Mouse (Mus musculus) spleen, adult 2 months (tissue): ENCODE results near the gene Crp. TPM values are rescaled to one million over a fixed set of nuclear protein-coding genes. Genes with fewer than 3 reads are reported as not detected.
A peak's percentile ranks its signal among the peaks of the same experiment; 100 is the strongest.

Experiments
- DNase-seq, 2 experiments: peaks; one replicate each; pipeline versions ENCODE4 v3.0.0 to v3.0.0-alpha.2; 2012 to 2021; ENCODE audit warnings: low spot score in 2 of 2, low read depth in 1 of 2
- H3K27ac ChIP-seq: fragments of 200-500 bp; 2 replicates; pipeline ENCODE4 v1.5.1; 2012; ENCODE audit warnings: low read length, inconsistent platforms; ENCODE audit not compliant: insufficient read depth
- H3K27me3 ChIP-seq: fragments of 200-500 bp; 2 replicates; pipeline ENCODE4 v1.6.1; 2012; ENCODE audit warnings: mild to moderate bottlenecking, moderate library complexity, low read length, inconsistent platforms; ENCODE audit not compliant: control insufficient read depth, insufficient read depth
- H3K36me3 ChIP-seq: fragments of 200-500 bp; 2 replicates; pipeline ENCODE4 v1.6.1; 2012; ENCODE audit warnings: mild to moderate bottlenecking, low read length, inconsistent platforms; ENCODE audit not compliant: control insufficient read depth, insufficient read depth
- H3K4me1 ChIP-seq: fragments of 200-500 bp; 2 replicates; pipeline ENCODE4 v1.6.1; 2011; ENCODE audit warnings: inconsistent platforms; ENCODE audit not compliant: control insufficient read depth, insufficient read depth, insufficient read length
- H3K4me3 ChIP-seq: fragments of 200-500 bp; 2 replicates; pipeline ENCODE4 v1.5.1; 2011; ENCODE audit warnings: mild to moderate bottlenecking, inconsistent platforms; ENCODE audit not compliant: insufficient read depth, insufficient read length; ENCODE audit errors: extremely low read depth
- CTCF ChIP-seq: fragments of 200-500 bp; IDR thresholded peaks from 2 replicates; pipeline ENCODE4 v1.5.1; 2011; ENCODE audit warnings: mild to moderate bottlenecking, inconsistent platforms; ENCODE audit not compliant: insufficient read depth, insufficient read length, insufficient replicate concordance; ENCODE audit errors: extremely low read depth
- POLR2A ChIP-seq: fragments of 200-500 bp; IDR thresholded peaks from 2 replicates; pipeline ENCODE4 v1.6.1; 2011; ENCODE audit warnings: low read depth, low read length, inconsistent platforms
- WGBS: fragments of 180-500 bp; shearing (Covaris S2); methylation state at CpG from one replicate; pipeline ENCODE4 v1.1.7; 2018; 5-methylcytosine and 5-hydroxymethylcytosine counted together
- polyA plus RNA-seq: library from polyadenylated mRNA; depleted of rRNA; stranded (reverse); fragments of >200 nt; gene quantifications from 2 replicates; pipeline ENCODE4 v1.2.3, GENCODE M21; 2012; rRNA removed

Crp gene
- 0.07 TPM in 1 of 2 replicates, not detected in the other for polyA plus RNA-seq

DNA sequence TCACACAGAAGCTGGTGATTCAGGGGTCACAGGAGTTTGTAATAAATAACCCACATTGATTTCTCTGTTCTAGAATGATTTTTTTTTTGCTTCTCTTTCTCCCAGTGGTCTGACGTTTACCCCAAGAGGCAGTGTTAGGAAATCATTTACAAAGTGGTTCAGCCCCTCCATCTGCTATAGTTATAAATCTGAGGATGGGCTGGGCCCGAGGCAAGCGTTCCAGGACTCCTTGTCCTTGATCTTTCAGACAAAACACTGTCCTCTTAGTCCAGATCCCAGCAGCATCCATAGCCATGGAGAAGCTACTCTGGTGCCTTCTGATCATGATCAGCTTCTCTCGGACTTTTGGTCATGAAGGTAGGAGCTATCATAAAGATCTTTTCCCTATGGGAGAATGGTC lies at the start of gene Crp:
Crp (plus strand) TSS at position 212 of the 400 bp plus-strand sequence.
- TF ChIP-seq CTCF (no peak), POLR2A (no peak)
- H3K27me3 ChIP-seq, result no peaks in the 10 kb centered on the region
- H3K27ac ChIP-seq, result no peak within 1 kb of the TSS
- WGBS, result 80% methylated on average over 4 of the region's 4 CpGs
- H3K4me3 ChIP-seq, result no peak within 1 kb of the TSS
- no peaks in the 10 kb centered on the region for H3K4me1 ChIP-seq
- H3K36me3 ChIP-seq, result no peaks in the 10 kb centered on the region
- DNase-seq, result no peak

DNA sequence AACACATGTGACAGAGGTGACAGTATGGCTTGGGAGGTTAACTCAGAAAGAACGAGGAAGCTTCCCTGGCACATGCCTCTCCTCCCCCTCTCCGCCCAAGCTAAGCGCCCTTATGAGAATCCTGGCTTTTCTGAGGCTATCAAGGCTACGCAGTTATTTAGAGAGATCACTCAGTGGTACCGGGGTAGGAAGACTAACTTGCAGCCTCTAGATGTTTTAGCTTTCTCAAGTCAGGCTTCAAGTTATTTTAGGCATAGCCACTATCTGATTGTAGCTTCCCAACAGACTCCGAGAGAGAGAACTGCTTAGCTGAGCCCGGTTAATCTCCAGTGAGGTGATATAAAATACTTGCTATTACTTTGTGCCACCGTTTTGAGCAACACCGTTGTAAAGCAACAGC lies 48.5 kb upstream of the Crp start:
- 80% methylated on average over 9 of the region's 9 CpGs for WGBS

DNA sequence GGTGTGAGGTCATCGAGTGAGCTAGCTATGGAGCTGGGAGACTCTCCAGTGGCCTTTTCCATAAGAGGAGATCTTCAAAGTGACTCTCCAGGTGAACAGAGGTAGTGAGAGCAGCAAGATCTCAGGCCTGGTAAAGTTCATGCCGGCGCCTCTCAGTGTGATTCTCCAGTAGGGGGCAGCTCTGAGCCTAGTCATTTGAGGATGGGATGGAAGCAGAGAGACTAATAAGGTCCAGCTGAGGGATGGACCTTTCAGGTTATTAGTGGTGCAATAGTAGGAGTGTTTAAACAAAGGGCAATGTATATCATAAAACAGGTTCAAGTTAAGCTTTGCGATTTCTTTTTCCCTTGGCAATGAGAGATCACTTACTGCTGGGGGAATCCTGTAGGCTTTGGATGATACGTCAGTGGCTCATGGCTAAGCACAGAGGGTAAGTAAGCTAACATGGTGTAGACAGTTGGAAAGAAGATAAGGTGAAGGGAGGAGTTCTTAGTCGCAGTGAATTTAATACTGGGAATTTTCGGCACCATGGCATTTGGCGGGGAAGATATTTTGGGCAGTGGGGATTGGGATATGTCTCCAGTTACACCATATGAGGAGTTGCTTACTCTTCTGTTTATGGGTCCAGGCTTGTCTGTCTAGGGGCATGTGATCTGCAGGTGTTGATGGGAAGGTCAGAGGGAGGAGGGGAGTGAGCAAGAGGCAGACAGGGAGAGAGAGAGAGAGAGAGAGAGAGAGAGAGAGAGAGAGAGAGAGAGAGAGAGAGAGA lies 47.2 kb upstream of the Crp start:
- H3K27ac ChIP-seq, result no peak overlapping the region
- no peaks in the 10 kb centered on the region for H3K4me1 ChIP-seq
- no peaks in the 10 kb centered on the region for H3K27me3 ChIP-seq
- H3K4me3 ChIP-seq, result no peak overlapping the region
- no peaks in the 10 kb centered on the region for H3K36me3 ChIP-seq
- WGBS, result 71% methylated on average over 8 of the region's 8 CpGs
- DNase-seq, result peak in 1 of 2 experiments; percentile 16
- TF ChIP-seq POLR2A (no peak), CTCF (peak; percentile 6; the same call in 1 of the 2 replicates)

More for the DNA sequence above, 48.5 kb upstream of the Crp start:
- no peak for DNase-seq
- H3K36me3 ChIP-seq, result no peaks in the 10 kb centered on the region
- H3K4me1 ChIP-seq, result no peaks in the 10 kb centered on the region
- H3K4me3 ChIP-seq, result no peak overlapping the region
- no peak overlapping the region for H3K27ac ChIP-seq
- no peaks in the 10 kb centered on the region for H3K27me3 ChIP-seq
- no peak for TF ChIP-seq POLR2A
- no peak for TF ChIP-seq CTCF

DNA sequence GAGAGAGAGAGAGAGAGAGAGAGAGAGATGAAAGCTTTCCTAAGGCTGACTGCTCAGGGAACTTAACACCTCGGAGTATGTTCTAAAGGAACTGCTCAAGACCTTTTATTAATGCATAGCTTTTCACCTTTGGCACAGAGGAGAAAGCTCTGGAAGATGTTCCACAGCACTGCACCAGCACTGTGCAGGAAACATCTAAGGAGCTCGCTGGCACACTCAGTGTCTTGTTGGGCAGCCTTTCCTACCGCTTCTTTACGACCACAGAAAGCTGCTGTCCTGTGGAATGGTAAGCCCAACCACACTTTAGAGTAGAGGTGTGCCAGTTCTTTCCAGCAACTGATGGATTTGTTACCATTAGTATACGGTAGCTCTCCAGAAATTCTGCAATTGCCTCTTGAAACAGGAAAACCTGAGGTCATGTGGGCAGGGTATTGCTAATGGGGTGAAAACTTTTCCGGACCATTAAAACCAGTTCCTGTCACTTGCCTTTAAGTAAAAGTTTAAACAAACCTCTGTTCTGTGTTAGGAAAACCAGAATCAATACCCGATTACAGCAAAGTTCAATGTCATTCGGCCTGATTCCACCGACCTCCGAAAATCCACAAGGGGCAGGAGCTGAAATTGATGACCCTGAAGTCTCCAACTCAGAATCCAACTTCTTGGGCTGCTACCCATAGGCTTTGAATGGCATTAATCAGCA lies 46.4 kb upstream of the Crp start:
- no peaks in the 10 kb centered on the region for H3K36me3 ChIP-seq
- H3K27ac ChIP-seq, result no peak overlapping the region
- 72% methylated on average over 10 of the region's 10 CpGs for WGBS
- H3K4me3 ChIP-seq, result no peak overlapping the region
- DNase-seq, result no peak
- TF ChIP-seq CTCF (no peak), POLR2A (no peak)
- no peaks in the 10 kb centered on the region for H3K27me3 ChIP-seq
- H3K4me1 ChIP-seq, result no peaks in the 10 kb centered on the region

DNA sequence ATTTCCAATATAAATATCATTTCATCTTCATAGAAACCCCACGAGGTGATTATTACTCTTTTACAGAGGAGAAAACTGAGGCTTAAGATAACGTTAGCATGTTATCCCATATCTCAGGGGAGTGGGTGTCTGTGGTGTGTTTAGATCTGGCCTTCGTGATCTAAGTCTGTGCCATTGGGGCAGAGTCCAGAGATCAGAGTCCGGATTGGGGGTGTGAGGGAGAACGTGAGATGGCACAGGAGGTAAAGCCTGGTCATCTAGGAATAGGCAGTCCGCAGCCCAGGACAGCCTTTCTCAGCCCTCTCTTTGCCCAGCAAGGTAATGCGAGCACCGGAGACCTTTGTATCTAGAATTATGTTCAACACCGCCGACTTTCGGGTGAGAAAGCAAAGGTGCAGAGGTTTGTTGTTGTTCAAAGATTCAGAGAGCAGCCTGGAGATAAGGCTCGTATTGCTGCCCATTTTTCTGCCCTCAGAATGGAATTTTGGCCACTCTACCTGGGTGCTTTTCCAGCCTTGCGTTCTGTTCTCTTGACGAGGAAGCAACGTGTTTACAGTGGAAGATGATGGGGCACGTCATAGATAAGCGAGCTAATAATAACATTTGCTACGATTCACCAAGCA lies 45.7 kb upstream of the Crp start:
- H3K27ac ChIP-seq, result no peak overlapping the region
- H3K27me3 ChIP-seq, result no peaks in the 10 kb centered on the region
- DNase-seq, result no peak
- H3K36me3 ChIP-seq, result no peaks in the 10 kb centered on the region
- TF ChIP-seq POLR2A, result no peak
- TF ChIP-seq CTCF, result no peak
- no peaks in the 10 kb centered on the region for H3K4me1 ChIP-seq
- 87% methylated on average over 18 of the region's 18 CpGs for WGBS
- no peak overlapping the region for H3K4me3 ChIP-seq

DNA sequence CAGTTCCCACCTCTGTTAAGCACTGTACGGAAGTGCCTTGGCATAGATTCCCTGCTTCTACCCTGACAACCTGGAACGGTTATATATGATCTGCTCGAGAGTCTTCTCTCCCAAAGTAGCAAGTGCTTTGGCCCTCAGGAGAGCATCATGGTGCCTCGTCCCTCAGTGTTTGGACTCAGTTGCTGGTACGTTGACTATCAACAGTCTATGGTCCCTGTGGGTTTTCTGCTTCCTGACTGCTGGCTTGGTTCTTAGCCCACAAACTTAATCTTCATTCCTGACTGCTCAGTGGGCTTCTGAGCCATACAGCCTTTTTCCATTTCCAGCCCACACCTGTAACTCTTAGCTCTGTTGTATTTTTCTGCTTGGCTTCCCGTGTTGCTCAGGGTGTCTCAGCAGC lies 44.0 kb upstream of the Crp start:
- TF ChIP-seq CTCF, result no peak
- no peak for TF ChIP-seq POLR2A
- WGBS, result 42% methylated on average over 6 of the region's 6 CpGs
- no peak for DNase-seq

More for the DNA sequence above, 44.0 kb upstream of the Crp start:
- Histone ChIP-seq H3K27me3 (no peaks in the 10 kb centered on the region), H3K36me3 (no peaks in the 10 kb centered on the region), H3K4me1 (no peaks in the 10 kb centered on the region), H3K4me3 (no peak overlapping the region), H3K27ac (no peak overlapping the region)
